Mouse (Mus musculus) C2C12 (cell line): ENCODE measurements around the gene Pnmt.

Source experiments
- CEBPB ChIP-seq: IDR thresholded peaks from one replicate; pipeline ENCODE4 v1.6.1; 2011; ENCODE audit warnings: low read depth, mild to moderate bottlenecking, control low read depth, moderate library complexity
- CTCF ChIP-seq: IDR thresholded peaks from one replicate; pipeline ENCODE4 v1.5.1; 2011; ENCODE audit not compliant: control insufficient read depth, insufficient read depth, insufficient read length
- MAX ChIP-seq: IDR thresholded peaks from one replicate; pipeline ENCODE4 v1.6.1; 2011; ENCODE audit warnings: mild to moderate bottlenecking, control low read depth
- USF1 ChIP-seq: IDR thresholded peaks from one replicate; pipeline ENCODE4 v1.6.1; 2011; ENCODE audit warnings: low read depth, mild to moderate bottlenecking, control low read depth, moderate library complexity

GRCm38 (mm10) chr11:98431743-98432502, 45.7 kb downstream of the Pnmt start:
- TF ChIP-seq CTCF (no peak), USF1 (no peak), MAX (no peak), CEBPB (no peak)
